In the genomic region with DNA sequence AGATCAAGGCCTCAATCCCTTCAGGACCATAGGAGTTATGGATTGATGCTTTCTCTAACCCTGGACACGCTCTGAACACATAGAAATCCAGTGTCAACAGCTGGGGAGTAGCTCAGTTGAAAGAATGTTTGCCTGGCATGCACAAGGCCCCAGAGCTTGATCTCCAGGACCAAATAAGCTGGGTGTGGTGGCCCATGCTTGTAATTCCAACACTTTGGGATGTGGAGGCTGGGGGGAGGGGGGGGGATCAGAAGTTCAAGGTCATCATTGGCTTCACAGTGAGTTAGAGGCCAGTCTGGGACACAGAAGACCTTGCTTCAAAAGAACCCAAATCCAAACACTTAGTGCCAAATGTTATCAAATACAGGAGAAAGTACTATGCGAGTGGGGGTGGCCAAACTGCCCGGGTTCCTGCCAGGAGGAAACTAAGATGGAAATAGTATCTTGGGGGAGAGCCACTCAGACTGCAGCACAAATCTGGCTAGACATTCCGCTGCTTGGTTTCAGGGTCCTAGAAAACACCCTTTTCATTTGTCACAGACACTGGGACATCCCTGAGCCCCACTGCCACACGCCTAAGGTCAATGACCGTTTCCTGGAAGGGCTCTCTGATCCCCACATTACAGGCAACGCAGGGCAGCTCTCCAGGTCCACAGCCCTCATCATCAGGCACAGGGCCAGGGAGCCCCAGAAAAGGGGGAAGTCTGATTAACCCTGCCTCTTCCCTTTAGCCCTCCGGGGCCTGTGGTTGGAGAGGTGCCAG, we compare ENCODE assay signal across 8 mouse cellular contexts. TPM values are rescaled to one million over a fixed set of nuclear protein-coding genes. Genes with fewer than 3 reads are reported as not detected.
A peak's percentile ranks its signal among the peaks of the same experiment; 100 is the strongest.
DNase-seq lines count a peak whose midpoint lies in the region; ATAC-seq lines count a peak whose summit lies in the region.

No protein-coding gene starts in this region.

- ATAC-seq in erythroid progenitor cell, adult 5-6 weeks (replicated peaks; ENCODE audit: low FRiP score, poor library complexity, severe bottlenecking), result no peak

- 22% methylated on average over 8 of the region's 8 CpGs for WGBS in heart, embryonic 10.5 days

- no peaks in the 10 kb centered on the region for H3K9me3 ChIP-seq in heart, embryonic 10.5 days

- peak overlapping the region; percentile 94 for H3K27ac ChIP-seq in heart, embryonic 10.5 days

- no peaks in the 10 kb centered on the region for H3K27me3 ChIP-seq in heart, embryonic 10.5 days (ENCODE audit: insufficient read depth, poor library complexity, severe bottlenecking)

- peak overlapping the region; percentile 83 for H3K4me3 ChIP-seq in heart, embryonic 10.5 days

- H3K36me3 ChIP-seq in heart, embryonic 10.5 days, result no peaks in the 10 kb centered on the region

- peaks cover 72% of the 10 kb centered on the region for H3K4me1 ChIP-seq in heart, embryonic 10.5 days

- DNase-seq in kidney, adult 11 months, result peak; percentile 24
- no peak for DNase-seq in kidney, adult 8-10 months
- DNase-seq in brain, adult 2 months (ENCODE audit: low read depth, low spot score), result peak; percentile 87
- no peak for DNase-seq in heart, embryonic 10.5 days (ENCODE audit: low spot score)
- DNase-seq in kidney, postnatal 10 days, result peak; percentile 69
- DNase-seq in lung, postnatal 14 days, result peak; percentile 53
- DNase-seq in right cerebral cortex, postnatal 4 days, result peak; percentile 48

RNA-seq across cellular contexts. Expression of gene Lrrc75a, which starts 2.4 kb away (rescaled TPM):
- 14.9 and 17.2 TPM in 2 replicates for polyA plus RNA-seq in heart, embryonic 10.5 days (2016; fragmentation: Nextera tagmentation; extraction: Ambion mirVana)
- total RNA-seq in erythroid progenitor cell, adult 5-6 weeks (2015; ENCODE audit: low replicate concordance), result 2.9 TPM in 1 of 2 replicates, not detected in the other
- 0.53 TPM in 1 of 2 replicates, not detected in the other for total RNA-seq in erythroid progenitor cell, adult 5-6 weeks (2017; ENCODE audit: low replicate concordance)

RNA-seq across cellular contexts. Expression of gene Mmgt2, which starts 2.6 kb away (rescaled TPM):
- polyA plus RNA-seq in heart, embryonic 10.5 days (2016; fragmentation: Nextera tagmentation; extraction: Ambion mirVana), result 40.5 and 49.6 TPM in 2 replicates
- total RNA-seq in erythroid progenitor cell, adult 5-6 weeks (2015; ENCODE audit: low replicate concordance), result 1.8 and 3.8 TPM in 2 replicates
- 3.0 and 4.5 TPM in 2 replicates for total RNA-seq in erythroid progenitor cell, adult 5-6 weeks (2017; ENCODE audit: low replicate concordance)

Comparison
In these comparisons a context has a peak if more than half of its experiments do, and no peak if none do; other contexts are left out.
1. DNase-seq: peak in kidney, adult 11 months (single experiment), brain, adult 2 months (single experiment), kidney, postnatal 10 days (single experiment), lung, postnatal 14 days (single experiment) and right cerebral cortex, postnatal 4 days (single experiment); none in kidney, adult 8-10 months (0 of 2) and heart, embryonic 10.5 days (single experiment).